Comparison of ENCODE assay signal across 11 mouse cellular contexts in the genomic region with DNA sequence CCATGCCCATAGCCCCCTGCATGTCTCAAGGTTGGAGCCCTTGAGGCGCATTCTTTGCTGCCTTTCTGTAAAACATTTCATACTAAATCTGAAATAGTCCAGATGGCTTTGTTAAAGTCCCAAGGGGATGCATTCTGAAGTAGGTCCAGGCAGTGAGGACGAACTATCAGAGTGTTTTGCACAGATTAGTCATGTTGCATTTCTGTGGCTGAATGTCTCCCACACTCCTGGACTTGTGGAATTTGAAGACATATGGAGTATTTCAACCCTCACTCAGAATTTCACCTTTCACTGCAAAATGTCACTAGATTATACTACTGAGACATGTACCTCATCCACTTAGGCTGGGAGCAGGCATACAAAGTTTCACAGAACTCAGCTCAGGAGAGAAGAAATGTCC.
DNase-seq lines count a peak whose midpoint lies in the region; ATAC-seq and TF ChIP-seq lines count a peak whose summit lies in the region.
"Had no signal": no experiment of that assay in that cellular context is flagged by ENCODE, and none has a peak within 500 bp of the region (broad histone marks: within the 10 kb centered on the region; RNA-seq: fewer than 3 reads in every experiment).

No protein-coding gene starts in this region.

- no peak for TF ChIP-seq POLR2A in myocyte (IDR thresholded peaks at IDR 0.05; ENCODE audit: insufficient read length, low read depth)

- H3K9ac ChIP-seq in lung, embryonic 14.5 days = no peak overlapping the region
- H3K9ac ChIP-seq in embryonic facial prominence, embryonic 12.5 days = no peak overlapping the region
- H3K9ac ChIP-seq in heart, embryonic 14.5 days (ENCODE audit: low read length) = no peak overlapping the region; the same call in 1 of the 2 replicates

- H3K4me2 ChIP-seq in lung, embryonic 14.5 days = no peak overlapping the region
- H3K4me2 ChIP-seq in embryonic facial prominence, embryonic 12.5 days (replicated peaks) = no peak overlapping the region
- H3K4me2 ChIP-seq in heart, embryonic 14.5 days (ENCODE audit: low read length) = no peak overlapping the region
- H3K4me2 ChIP-seq in myocyte (ENCODE audit: low read depth) = peak overlapping the region; percentile 35
- H3K4me2 ChIP-seq: liver, embryonic 11.5 days; midbrain, embryonic 11.5 days had no signal

- H3K9me3 ChIP-seq in lung, embryonic 14.5 days (ENCODE audit: low read depth, low read length) = no peaks in the 10 kb centered on the region
- H3K9me3 ChIP-seq in embryonic facial prominence, embryonic 12.5 days = no peaks in the 10 kb centered on the region
- H3K9me3 ChIP-seq in heart, embryonic 14.5 days (ENCODE audit: control insufficient read depth, low read length) = no peaks in the 10 kb centered on the region
- H3K9me3 ChIP-seq: G1E had no signal

- no peaks in the 10 kb centered on the region for H3K79me2 ChIP-seq in myocyte (ENCODE audit: control insufficient read depth, insufficient read depth)

- H3K4me3 ChIP-seq in lung, embryonic 14.5 days (ENCODE audit: low read depth, low read length) = no peak overlapping the region
- no peak overlapping the region for H3K4me3 ChIP-seq in embryonic facial prominence, embryonic 12.5 days
- H3K4me3 ChIP-seq in heart, embryonic 14.5 days (ENCODE audit: control insufficient read depth in 1 of 2, insufficient read depth in 1 of 2, low read depth in 1 of 2, low read length in 2 of 2) = no peak overlapping the region
- no peak overlapping the region for H3K4me3 ChIP-seq in myocyte

- H3K36me3 ChIP-seq in lung, embryonic 14.5 days (ENCODE audit: insufficient read depth) = no peaks in the 10 kb centered on the region
- H3K36me3 ChIP-seq in embryonic facial prominence, embryonic 12.5 days = no peaks in the 10 kb centered on the region
- H3K36me3 ChIP-seq in heart, embryonic 14.5 days (ENCODE audit: control insufficient read depth, insufficient read depth, low read length) = no peaks in the 10 kb centered on the region
- no peaks in the 10 kb centered on the region for H3K36me3 ChIP-seq in myocyte (ENCODE audit: control insufficient read depth, insufficient read depth)
- H3K36me3 ChIP-seq: G1E had no signal

- 36% methylated on average over 2 of the region's 2 CpGs for WGBS in lung, embryonic 14.5 days
- WGBS in embryonic facial prominence, embryonic 12.5 days = 37% methylated on average over 2 of the region's 2 CpGs
- WGBS in heart, embryonic 14.5 days = 20% methylated on average over 2 of the region's 2 CpGs

- DNase-seq in lung, embryonic 14.5 days = peak; percentile 68
- no peak for DNase-seq in lung, postnatal 36 days
- no peak for DNase-seq in gastrocnemius, adult 8-10 months (ENCODE audit: low spot score in 2 of 2)
- DNase-seq in adrenal gland, adult 2 months = no peak
- DNase-seq: gastrocnemius, postnatal 36 days had no signal

- no peaks in the 10 kb centered on the region for H3K27me3 ChIP-seq in lung, embryonic 14.5 days (ENCODE audit: insufficient read depth, low read length)
- H3K27me3 ChIP-seq in embryonic facial prominence, embryonic 12.5 days = no peaks in the 10 kb centered on the region
- no peaks in the 10 kb centered on the region for H3K27me3 ChIP-seq in heart, embryonic 14.5 days (ENCODE audit: control insufficient read depth, insufficient read depth, low read length)
- no peaks in the 10 kb centered on the region for H3K27me3 ChIP-seq in myocyte (ENCODE audit: control insufficient read depth, insufficient read depth, insufficient read length)

- H3K4me1 ChIP-seq in lung, embryonic 14.5 days (ENCODE audit: insufficient read depth) = 0 out of 2 replicates have a peak, but pooled peaks cover 6% of the 10 kb centered on the region
- H3K4me1 ChIP-seq in embryonic facial prominence, embryonic 12.5 days = peaks cover 11% of the 10 kb centered on the region; the same call in 1 of the 2 replicates
- H3K4me1 ChIP-seq in heart, embryonic 14.5 days (ENCODE audit: control insufficient read depth in 2 of 2, insufficient read depth in 2 of 2, low read length in 2 of 2) = peaks cover 0 to 17% of the 10 kb centered on the region in 2 experiments; a peak in 2 of 4 replicates

- no peak for TF ChIP-seq CTCF in lung, embryonic 14.5 days (IDR thresholded peaks at IDR 0.05; ENCODE audit: low read depth)

- ATAC-seq in lung, embryonic 14.5 days (ENCODE audit: insufficient read depth) = peak; percentile 76; the same call in 1 of the 2 replicates
- ATAC-seq in embryonic facial prominence, embryonic 12.5 days (ENCODE audit: insufficient number of reproducible peaks, insufficient read depth, low FRiP score, low TSS enrichment) = peak; percentile 64; the same call in 1 of the 2 replicates
- ATAC-seq in heart, embryonic 14.5 days (ENCODE audit: insufficient number of reproducible peaks, insufficient read depth, low FRiP score, low read depth) = peak; percentile 56

- peak overlapping the region; percentile 13; the same call in 1 of the 2 replicates for H3K27ac ChIP-seq in lung, embryonic 14.5 days (ENCODE audit: low read depth)
- 0 out of 2 replicates have a peak overlapping the region, but pooled peaks have one; percentile 41 for H3K27ac ChIP-seq in embryonic facial prominence, embryonic 12.5 days
- peak overlapping the region; percentile 55 to 81 for H3K27ac ChIP-seq in heart, embryonic 14.5 days (replicated peaks in 1 of 2; ENCODE audit: control insufficient read depth in 1 of 2, insufficient read depth in 1 of 2, low read depth in 2 of 2, low read length in 2 of 2)

- H3ac ChIP-seq in myocyte (ENCODE audit: control insufficient read depth, insufficient read length) = no peak overlapping the region

TF ChIP-seq in myocyte, 11 proteins besides CTCF, POLR2A, EP300 and RAD21:
- TF ChIP-seq MYOG (IDR thresholded peaks at IDR 0.05; ENCODE audit: control insufficient read depth in 1 of 3, insufficient read depth in 1 of 3, insufficient read length in 2 of 3, low read depth in 2 of 3) (no peak), SRF (IDR thresholded peaks at IDR 0.05; ENCODE audit: control insufficient read depth, insufficient read length, low read depth) (no peak), TCF3 (IDR thresholded peaks at IDR 0.05; ENCODE audit: insufficient read length, low read depth) (no peak), E2F4 (IDR thresholded peaks at IDR 0.05; ENCODE audit: insufficient read depth) (no peak), TCF12 (IDR thresholded peaks at IDR 0.05; ENCODE audit: insufficient read depth, poor library complexity, severe bottlenecking) (no peak), USF1 (IDR thresholded peaks at IDR 0.05; ENCODE audit: low read depth) (no peak), POLR2AphosphoS2 (IDR thresholded peaks at IDR 0.05; ENCODE audit: insufficient read length, low read depth) (no peak), CEBPB (IDR thresholded peaks at IDR 0.05; ENCODE audit: insufficient read depth, poor library complexity, severe bottlenecking) (no peak), REST (IDR thresholded peaks at IDR 0.05; ENCODE audit: insufficient read depth, insufficient read length) (no peak), MYOD1 (IDR thresholded peaks at IDR 0.05; ENCODE audit: control insufficient read depth in 1 of 3, insufficient read length in 2 of 3, low read depth in 2 of 3) (no peak), MAX (IDR thresholded peaks at IDR 0.05; ENCODE audit: low read depth) (no peak)

Comparison
In these comparisons a context has a peak if more than half of its experiments do, and no peak if none do; other contexts are left out.
1. H3K27ac ChIP-seq: peak in every context shown above with its lines; median percentile 68 in heart, embryonic 14.5 days; 41 in embryonic facial prominence, embryonic 12.5 days; 13 in lung, embryonic 14.5 days.